Mouse (Mus musculus): ENCODE data around the gene Acp4.
"Not testable (repeated sequence)": the region's sequence is repeated elsewhere in the genome, so short reads cannot be mapped to it uniquely, and the experiment has no call there.

Acp4 gene

DNA sequence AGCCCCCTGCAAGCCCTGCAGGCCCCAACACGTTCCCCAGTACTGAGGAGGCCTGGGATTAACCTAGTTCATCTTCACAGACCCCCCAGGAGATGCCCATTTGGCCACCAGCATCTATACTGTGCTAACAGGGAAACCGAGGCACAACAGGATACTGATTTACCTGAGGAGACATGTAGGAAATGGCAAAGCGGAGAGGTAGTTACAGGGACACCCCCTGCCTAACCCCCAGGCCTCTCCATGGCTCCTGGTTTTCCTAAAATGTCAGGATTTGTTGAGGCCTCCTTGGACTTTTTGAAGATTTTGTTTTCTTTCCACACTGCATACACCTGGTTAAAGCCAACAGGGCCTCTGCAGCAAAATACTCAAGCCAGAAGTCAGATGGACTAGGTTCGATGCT is at the start of gene Acp4:
Gene Acp4, minus strand, starts transcription at position 101 of the 400 bp plus-strand sequence.
- in situ Hi-C loops (cut with MseI, MboI), result no loop called here

DNA sequence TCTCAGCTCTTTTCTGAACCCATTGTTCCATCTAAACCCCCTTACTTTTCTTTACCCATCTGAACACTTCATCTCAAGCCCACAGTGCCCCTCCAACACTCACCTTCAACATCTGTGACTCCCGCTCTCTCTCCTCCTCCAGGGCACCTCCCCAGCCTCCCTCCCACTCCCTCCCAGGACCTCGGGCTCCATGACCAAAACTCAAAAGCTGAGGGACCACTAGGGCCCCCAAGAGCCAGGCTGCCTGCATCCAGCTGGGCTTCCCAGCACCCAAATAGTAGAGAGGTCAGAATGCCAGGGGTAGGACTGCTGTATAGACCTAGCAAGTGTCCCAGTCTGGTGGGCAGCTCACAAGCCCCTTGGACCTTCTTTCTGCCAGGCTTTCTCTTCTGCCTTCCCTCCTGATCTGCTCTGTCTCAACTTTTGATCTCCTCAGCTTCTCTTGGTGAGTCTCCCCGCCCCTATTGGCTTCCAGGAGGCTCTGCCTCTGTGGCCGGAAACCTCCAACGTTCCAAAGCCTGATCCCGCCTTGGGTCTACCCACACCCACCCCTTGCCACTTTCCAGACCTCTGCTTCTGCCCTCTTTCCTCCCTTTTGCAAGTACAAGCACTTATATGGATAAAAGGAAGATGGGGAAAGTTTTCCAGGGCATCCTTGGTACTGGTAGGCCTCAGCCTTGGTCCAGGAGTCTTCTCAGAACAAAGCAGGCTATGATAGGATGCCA is 49.5 kb upstream of the Acp4 start, which contains the start of gene Clec11a:
Gene Clec11a, minus strand, starts transcription at position 387 of the 725 bp plus-strand sequence.
- in situ Hi-C loops (cut with MseI, MboI), result no loop called here

DNA sequence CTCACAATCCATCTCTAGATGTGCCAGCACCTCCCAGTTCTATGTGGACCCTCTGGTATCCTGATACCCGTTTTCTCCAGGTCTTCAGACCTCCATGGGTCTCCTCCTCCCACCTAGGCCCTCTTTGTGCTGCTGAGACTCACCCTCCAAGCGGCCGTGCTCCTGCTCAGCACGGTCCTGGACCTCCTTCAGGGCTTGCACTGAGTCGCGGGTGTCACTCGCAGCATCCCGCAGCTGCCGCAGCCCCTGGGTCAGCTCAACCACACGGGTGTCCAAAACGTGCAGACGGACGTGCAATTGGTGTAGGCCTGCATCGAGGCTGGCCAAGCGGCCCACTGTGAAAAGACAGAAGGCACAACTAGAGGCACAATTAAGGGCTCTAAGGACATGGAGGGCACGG is 48.5 kb upstream of the Acp4 start:
- in situ Hi-C loops (cut with MseI, MboI), result no loop called here

DNA sequence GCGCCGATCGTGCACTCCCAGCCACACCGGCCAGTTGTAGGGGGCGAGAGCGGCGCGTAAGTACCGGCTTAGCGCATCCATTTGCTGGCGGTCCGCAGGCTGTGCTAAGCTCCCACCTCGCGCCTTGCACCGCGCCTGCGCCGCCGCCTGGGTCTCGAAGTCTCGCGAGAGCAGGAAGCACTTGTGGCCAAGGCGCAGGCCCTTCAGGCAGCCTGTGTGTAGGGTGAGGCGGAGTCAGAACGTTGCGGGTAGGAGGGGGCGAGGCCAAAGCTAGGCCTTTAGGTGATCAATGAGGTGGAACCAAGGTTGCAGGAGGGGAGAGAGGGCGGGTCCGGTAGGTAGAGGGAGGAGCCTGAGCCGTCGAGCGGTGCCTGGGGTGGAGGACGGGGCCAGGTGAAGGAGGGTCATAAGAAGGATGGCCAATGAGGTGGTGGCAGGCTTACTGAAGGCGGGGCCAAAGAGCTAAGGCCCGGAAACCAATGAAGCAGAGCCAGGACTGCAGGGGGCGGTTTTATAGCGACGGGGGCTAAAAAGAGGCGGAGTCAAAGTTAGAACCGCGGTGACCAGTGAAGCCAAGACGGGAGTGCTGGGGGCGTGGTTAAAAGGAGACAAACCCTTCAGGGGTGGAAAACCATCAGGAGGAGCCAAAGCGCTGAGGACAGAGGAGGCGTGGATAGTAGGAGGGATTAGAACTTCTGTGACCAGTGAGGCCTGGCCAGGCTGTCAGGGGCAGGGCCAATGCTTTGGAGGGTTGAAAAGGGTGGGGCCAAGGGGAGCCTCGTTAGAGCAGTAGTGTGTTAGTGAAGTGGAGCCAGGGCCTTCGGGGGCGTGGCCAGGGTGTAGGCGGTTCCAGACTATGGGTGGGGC is 47.8 kb upstream of the Acp4 start:
- in situ Hi-C loops (cut with MseI, MboI), result no loop called here

DNA sequence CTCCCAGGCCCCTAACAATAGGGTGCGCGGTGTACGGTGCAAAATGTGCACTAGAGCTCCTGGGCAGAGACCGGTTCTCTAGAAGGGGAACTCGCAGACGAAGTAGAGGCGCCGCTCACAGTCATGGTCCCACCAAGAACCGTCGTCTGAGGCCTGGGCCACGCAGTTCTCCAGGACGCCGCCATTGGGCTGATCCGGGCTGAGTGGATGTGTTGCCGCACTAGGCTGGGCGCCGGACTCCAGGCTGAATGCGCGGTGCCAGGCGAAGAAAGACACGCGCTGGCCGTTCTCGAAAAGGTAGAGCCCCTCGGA is 47.2 kb upstream of the Acp4 start:
- in situ Hi-C loops (cut with MseI, MboI), result no loop called here

DNA sequence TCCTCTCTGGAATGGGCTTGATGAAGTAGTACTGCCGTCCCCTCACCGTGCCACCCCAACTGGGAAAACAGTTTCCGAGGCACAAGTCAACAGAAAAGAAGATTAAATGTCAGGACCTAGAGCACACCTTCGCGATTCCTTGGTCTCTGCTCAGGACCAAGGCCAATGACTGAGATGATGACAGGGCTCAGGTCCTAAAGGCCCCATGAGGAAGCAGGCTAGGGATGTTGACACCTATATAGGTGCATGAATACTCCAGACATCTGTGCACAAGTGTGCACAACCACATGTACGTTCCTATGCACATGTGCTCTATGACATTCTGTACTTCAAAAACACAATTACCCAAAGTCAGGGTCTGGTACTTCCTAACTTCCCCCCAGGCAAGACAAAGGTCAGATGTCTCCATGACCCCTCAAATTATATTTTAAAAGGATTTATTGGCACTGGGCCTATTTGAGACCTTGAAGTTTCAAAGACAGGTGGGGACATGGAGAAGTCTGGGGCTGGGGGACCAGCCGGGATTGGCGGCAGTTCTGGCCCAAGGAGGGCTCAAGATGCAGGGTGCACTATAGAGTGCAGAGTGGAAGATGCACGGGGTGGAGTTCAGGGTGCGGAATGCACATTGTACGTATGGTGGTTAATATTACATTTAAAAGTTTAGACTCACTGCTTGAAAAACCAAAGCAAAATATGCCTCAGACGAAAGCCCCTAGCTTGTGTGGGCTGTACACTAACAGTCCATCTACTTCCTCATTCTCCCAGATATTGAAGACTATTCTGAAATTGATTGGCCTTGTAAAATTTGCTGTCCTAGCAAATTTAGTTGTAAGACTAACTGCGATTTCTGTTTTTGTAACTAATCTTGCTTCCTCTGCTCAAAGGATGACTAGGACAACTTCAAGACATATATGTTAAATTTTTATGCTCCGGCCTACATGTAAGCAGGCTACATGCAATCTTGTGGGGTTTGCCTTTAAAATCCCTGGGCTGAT is 46.5 kb upstream of the Acp4 start:
- in situ Hi-C loops (cut with MseI, MboI), result no loop called here

DNA sequence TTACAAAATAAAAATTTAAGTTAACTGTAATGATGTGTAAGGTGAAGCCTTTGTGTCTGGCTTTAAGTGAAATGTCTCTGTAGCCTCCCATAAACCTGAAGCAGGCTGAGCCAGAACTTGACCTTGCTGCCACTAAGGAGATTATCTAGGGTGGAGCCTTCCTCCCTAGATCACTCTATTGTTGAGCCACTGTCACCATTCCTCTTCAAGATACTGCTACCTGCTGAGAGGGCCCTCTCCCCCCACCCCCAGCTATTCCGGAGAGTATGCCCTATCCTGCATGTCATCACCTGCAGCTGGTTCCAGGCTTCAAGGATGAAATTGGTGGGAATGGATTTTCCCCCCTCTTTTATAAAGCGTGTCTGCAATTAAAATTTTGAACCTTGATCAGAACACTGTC is 40.3 kb upstream of the Acp4 start:
- in situ Hi-C loops (cut with MseI, MboI), result not testable (repeated sequence)

DNA sequence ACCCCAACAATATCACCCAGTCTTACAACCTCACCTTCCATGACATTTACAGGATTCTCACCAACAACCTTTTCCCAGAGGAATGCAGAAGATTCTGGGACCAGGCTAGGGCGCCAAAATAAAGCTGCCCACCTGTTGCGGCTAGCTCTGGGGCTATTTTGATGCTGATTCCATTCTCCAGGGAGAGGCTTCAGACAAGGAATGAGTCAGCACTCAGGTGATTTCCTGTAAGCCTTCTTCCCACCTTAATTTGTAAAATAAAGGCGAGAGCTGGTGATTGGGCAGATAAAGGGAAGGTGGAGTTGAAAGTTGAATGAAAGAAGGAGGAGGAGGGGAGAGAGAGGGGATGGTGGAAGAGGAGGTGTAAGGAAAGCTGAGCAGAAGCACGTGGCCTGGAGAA is 34.2 kb upstream of the Acp4 start:
- in situ Hi-C loops (cut with MseI, MboI), result no loop called here

DNA sequence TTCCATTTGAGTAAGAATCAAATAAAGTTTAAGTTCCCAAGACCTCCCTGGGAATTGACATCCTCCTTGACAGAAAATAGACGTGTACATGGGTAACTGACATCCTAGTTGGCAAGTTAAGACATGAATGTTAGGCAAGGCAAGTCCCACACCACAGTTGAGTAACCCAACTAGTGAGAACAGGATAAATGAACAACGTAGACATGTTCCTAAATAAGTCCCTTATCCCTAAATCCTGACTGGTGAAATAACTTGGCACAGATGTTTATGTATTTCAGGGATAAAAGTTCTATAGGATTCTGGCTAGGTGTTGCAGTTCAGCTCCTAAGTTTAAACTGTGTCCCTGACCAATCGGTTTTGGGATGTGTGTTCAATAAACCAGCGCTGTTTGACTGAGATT is 33.8 kb upstream of the Acp4 start:
- in situ Hi-C loops (cut with MseI, MboI), result no loop called here

DNA sequence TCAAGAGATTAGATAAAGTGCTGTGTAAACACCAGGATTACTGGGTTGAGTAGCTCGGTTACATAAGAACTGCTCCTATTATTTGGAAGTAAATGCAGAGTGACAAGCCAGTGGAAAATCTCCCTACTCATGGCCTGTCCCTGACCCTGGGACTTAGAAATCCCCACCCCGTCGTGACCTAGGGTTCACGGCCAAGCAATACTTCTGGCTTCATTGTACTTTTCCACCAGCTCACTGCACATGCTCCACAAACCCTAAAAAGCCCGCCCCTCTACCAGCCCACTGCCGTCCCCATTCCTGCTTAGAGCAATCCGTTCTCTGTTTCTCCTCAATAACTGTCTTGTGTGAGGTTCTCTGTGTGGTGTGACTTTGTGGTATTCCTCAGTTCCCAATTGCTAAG is 30.6 kb upstream of the Acp4 start:
- in situ Hi-C loops (cut with MseI, MboI), result no loop called here

DNA sequence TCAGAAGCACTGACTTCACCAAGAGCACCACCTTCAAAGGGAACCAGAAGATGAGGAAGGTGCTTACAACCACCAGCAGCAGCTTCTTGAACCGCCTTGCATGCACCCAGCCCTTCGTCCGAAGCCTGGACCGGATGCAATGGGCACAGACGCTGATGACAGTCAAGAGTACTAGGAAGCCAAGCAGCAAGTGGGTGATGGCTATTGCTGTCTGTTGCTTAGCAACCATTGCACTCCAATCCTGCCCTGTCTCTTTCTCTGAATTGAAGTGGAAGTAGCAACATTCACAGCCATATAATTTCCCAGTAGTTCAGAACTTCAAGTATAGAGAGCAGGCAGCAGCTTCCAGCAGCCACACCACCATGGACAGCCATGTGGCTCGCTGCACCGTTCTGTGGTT is 24.4 kb upstream of the Acp4 start:
- in situ Hi-C loops (cut with MseI, MboI), result no loop called here

DNA sequence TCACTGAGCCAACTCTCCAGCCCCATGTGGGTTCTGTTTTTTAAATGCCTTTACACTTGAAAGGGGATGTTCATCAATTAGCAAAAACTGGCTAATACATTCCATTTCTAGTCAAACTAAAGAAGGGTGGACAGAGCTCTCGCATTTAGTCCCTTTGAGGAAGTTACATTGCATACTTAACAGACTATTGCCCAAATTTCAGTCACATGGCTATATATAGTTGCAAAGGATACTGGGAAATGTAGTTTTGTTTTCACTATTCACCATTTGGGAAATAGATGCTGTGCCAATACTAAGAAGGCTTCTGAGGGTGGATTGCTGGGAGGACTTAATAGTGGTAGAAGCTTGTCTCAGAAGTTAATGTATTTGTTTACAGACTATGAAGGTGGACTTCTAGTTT is 23.8 kb upstream of the Acp4 start:
- in situ Hi-C loops (cut with MseI, MboI), result no loop called here

DNA sequence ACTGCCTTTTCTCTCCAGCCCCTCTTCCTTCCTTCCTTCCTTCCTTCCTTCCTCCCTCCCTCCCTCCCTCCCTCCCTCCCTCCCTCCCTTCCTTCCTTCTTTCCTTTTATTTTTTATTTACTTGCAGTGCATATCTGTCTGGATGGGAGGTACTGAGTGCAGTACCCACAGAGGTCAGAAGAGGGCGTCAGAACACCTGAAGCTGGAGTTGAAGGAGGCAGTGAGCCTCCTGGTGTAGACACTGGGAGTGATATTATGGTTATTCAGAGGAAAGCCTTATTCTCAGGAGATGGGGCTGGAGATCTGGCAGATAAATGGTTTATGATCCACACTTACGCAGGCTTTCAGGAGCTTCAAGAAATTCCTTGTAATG is 20.1 kb upstream of the Acp4 start:
- in situ Hi-C loops (cut with MseI, MboI), result loop anchor here in 1 of 2 experiments (10.0 kb wide), 1 partner anchor 68 kb away; no protein-coding TSS in a partner anchor

DNA sequence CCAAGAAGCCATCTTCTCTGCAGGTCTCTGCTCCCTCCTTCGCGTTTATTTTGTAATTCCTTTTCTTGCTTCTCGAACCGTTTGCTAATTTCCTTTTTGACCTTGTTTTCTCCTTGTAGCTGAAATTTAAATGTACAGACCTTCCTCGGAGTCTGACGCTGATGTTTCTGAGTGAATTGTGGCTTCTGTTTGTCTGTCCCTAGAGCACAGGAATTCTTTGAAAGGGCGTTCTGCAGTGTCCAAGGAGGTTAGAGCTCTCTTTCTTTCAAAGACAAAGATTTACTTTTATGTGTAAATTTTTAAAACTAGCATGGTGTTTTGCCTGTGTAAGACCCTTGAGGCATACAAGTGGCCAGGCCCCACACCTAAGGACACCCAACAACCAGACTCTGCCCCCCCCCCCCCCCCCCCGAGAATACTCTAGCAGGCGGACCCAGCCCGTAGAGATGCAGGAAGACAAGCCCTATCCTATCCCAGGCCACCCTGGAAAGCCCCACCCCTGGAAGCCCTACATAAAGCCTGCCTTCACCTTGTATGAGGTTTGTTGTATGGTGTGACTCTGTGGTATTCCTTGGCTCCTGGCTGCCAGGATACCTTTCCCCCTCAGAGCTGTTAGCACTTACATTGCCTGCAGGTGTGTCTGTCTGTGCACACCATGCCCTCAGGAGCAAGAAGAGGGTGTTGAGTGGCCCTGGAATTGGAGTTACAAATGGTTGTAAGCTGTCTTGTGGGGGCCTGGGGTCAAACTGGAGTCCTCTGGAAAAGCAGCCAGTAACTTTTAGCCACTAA is 19.5 kb upstream of the Acp4 start:
- in situ Hi-C loops (cut with MseI, MboI), result loop anchor here in 1 of 2 experiments (10.0 kb wide), 1 partner anchor 68 kb away; no protein-coding TSS in a partner anchor

DNA sequence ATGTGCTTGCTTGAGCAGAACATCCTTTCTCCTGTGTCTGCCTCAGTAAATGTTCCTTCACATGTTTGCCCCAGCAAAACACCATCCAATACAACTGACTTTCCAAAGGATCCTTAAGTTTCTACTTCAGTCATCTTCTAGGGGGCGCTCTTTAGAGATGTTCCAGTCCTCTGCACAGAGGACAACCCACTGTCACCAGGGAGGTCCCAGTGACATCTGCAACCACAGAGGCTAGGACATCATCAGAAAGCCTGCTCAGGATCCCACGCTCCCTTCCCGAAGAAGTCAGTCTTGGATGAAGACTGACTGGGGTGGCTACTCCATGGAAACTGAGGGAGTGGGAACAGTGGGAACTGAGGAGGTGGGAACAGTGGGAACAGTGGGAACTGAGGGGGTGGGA is 18.4 kb upstream of the Acp4 start:
- in situ Hi-C loops (cut with MseI, MboI), result loop anchor here in 1 of 2 experiments (10.0 kb wide), 1 partner anchor 69 kb away; no protein-coding TSS in a partner anchor

DNA sequence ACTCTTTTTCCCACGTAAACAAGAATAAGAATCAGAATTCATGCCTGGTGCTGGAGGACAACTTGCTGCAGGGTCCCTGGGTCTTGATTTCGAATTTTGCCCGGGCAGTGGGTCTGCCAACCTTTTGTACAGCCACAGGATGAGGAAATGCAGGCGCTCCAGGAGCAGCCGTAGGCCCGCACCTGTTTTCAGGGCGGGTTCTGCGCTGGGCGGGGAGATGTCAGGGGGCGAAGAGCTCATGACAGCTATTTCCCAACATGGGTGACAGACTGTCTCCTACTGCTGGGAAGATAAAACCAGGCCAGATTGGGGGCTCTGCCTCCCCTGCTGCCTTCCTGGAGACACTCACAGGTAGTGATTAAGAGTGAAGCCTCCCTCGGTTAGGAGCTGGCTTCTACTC is 16.9 kb upstream of the Acp4 start:
- in situ Hi-C loops (cut with MseI, MboI), result loop anchor here (5.0 to 10.0 kb wide), 2 partner anchors 71 to 73 kb away; no protein-coding TSS in a partner anchor

DNA sequence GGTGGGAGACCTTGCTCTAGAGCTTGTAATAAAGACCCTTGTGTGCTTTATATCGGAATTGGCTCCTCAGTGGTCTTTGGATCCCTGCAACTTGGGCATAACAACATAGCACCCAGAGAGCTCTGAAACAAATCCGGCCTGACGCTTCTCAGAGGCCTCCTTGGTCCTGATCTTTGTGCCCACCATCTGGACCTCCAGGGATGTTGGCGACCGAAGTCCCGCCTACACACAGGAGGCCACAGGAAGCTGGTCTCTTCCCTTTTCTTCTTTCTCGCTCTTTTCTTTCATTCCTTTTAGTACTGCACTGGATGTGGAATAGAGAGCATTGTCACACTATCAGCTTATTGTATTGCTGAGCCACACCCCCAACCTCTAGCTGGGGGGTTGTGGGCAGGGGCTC is 16.3 kb upstream of the Acp4 start:
- in situ Hi-C loops (cut with MseI, MboI), result loop anchor here (5.0 to 10.0 kb wide), 2 partner anchors 71 to 74 kb away; no protein-coding TSS in a partner anchor

DNA sequence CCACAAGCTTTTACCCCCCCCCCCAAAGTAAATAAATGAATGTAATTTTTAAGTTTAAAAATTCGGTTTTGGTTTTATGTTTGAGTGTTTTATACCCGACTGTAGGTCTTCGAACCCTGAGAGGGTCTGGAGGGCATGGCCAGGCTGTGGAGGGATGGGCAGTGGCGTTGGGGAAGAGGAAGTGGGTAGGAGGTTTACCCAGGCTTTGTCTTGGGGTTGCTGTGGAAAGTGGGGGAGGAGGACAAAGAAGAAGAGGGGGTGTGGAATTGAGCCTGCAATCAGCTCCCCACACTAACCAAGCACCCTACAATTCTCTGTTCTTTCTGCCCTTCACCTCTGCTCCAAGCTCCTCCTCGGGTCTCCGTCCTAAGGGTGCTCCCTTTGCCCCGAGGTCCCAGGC is 15.4 kb upstream of the Acp4 start:
- in situ Hi-C loops (cut with MseI, MboI), result loop anchor here (5.0 to 10.0 kb wide), 2 partner anchors 72 to 75 kb away; no protein-coding TSS in a partner anchor

DNA sequence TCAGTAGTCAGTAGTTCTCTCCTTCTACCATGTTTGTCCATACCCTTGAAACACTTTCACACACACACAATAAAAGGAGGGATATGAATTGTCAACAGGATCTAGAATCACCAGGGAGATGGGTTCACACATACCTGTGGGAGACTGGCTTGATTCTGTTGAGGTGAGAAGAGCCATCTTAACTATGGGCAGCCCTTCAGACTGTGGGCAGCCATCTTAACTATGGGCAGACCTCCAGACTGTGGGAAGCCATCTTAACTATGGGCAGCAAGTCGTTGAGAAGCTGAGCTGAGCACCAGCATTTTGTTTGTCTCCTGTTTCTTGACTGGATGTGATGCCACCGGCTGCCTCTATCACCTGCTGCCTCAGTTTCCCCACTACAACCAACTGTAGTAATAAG is 14.1 kb upstream of the Acp4 start:
- in situ Hi-C loops (cut with MseI, MboI), result loop anchor here (5.0 to 10.0 kb wide), 2 partner anchors 73 to 76 kb away; no protein-coding TSS in a partner anchor

DNA sequence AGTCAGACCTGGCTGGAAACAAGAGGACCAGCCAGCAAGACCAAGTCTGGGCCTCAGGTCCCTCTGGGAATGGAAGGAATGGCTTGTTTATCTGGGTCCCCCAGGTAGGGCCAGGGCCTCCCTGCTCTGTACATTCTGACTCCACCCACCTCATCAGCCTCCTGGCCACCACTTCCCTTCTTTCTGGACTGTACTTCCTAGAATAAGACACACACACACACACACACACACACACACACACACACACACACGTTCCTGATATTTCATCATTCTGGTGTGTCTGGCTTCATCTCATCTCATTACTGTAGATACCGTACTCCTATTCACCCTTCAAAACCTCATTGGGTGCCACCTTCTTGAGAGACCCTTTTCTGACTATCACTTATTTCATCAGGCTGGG is 12.2 kb upstream of the Acp4 start:
- in situ Hi-C loops (cut with MseI, MboI), result no loop called here

DNA sequence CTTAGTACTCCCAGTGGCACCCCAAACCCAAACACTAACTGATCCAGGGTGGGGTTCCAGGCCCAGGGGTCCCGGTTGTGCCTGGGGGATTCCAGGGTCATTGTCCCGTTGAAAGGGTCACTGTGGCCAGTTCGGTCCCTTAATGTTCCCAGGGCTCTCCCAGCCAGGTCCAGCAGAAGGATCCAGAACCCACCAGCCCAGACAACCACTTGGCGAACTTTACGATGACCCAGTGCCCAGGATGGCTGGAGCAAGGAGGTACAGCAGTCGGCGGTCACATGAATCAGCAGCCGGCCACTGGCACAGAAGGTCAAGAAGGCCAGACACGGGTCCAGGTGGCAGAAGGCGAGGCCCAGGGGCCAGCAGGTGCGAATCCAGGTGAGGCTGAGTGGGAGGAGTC is 10.9 kb upstream of the Acp4 start:
- in situ Hi-C loops (cut with MseI, MboI), result no loop called here

All from mouse trophoblast stem cell (cell line).